Mouse (Mus musculus) gastrocnemius, adult 18-20 months (tissue): ENCODE results near the gene Helq. TPM values are rescaled to one million over a fixed set of nuclear protein-coding genes. Genes with fewer than 3 reads are reported as not detected.

Experiments used
- total RNA-seq, 2 experiments: library from RNA; stranded (reverse); gene quantifications; 2 replicates each; pipeline ENCODE4 v1.2.3; 2021

Gene Helq
- total RNA-seq, 2 experiments from 2014 or later = 3.5 to 4.5 TPM

Other genes starting within 250 kb of the Helq start
- gene Plac8, start 226.4 kb downstream of the Helq start, total RNA-seq = under 1 TPM in 1 of 2 experiments, not detected in 1; 0.80 TPM
- gene Coq2, start 123.5 kb downstream of the Helq start, total RNA-seq = 10 to 100 TPM; 73.6 to 77.4 TPM
- under 1 TPM; 0.39 to 0.57 TPM for gene Hpse, start 78.9 kb downstream of the Helq start, total RNA-seq
- gene Mrps18c, start within 50 bp of the Helq start, total RNA-seq = 10 to 100 TPM; 69.9 to 71.4 TPM
- gene Abraxas1, start 22.4 kb upstream of the Helq start, total RNA-seq = 1 to 10 TPM; 4.1 to 4.9 TPM
- gene Gpat3, start 47.1 kb upstream of the Helq start, total RNA-seq = 10 to 100 TPM in 1 of 2 experiments, 1 to 10 TPM in 1; 4.8 to 10.3 TPM